Mouse (Mus musculus) cerebellum, adult 2 months (tissue): ENCODE measurements around the gene Nebl.

Experiments used
- CTCF ChIP-seq: fragments of 200-500 bp; IDR thresholded peaks from 2 replicates; pipeline ENCODE4 v1.5.1; 2011; ENCODE audit warnings: low read depth, mild to moderate bottlenecking, control low read depth, low read length, moderate library complexity, borderline replicate concordance; ENCODE audit not compliant: insufficient read depth
- POLR2A ChIP-seq: fragments of 200-500 bp; IDR thresholded peaks from 2 replicates; pipeline ENCODE4 v1.6.1; 2011; ENCODE audit warnings: low read length, control low read depth, borderline replicate concordance; ENCODE audit not compliant: insufficient read depth

GRCm38 (mm10) chr2:17344643-17345042 is 386.6 kb downstream of the Nebl start:
- TF ChIP-seq CTCF, result no peak
- no peak for TF ChIP-seq POLR2A
